Mouse (Mus musculus): ENCODE data around the gene Tapt1. TPM values are rescaled to one million over a fixed set of nuclear protein-coding genes. Genes with fewer than 3 reads are reported as not detected.

Tapt1 gene
- total RNA-seq, 2 experiments from 2014 or later, result 40.7 TPM

DNA sequence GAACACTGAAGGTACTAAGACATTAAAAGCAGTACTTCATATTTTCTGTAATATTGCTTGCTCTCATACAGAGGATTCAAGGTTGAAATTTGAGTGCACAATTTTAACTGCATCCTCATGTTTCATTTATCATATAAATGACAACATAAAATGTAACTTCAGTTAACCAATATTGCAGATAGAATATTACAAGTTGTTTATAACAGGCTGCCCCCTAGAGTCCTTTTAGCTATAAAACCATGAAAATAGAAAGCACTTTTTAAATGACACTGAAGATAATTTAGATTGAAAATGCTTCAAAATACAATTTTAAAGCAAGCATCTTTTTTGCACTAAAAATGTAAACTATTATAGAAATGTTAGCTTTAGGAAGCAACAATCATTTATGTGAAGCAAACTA is 24.8 kb downstream of the Tapt1 start:
- no peak for DNase-seq (ENCODE audit: low spot score in 2 of 2)

DNA sequence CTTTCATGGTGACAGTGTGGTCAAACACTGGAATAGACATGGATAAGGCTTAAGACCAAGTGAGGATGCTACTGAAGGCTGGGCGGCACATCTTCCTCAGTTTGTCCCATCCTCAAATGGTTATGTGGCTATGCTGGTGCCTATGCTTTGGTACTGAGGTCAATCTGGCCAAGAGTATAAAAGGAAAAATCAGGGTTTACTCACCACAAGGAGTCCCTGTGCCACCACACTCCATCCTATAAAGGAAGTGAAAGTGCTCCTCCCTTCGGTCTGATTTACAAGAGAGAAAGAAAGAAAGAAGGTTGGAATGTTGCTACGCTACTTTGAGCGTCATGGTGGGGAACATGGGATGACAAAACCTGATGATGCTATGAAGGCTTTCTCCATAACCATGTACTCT is 27.3 kb downstream of the Tapt1 start:
- DNase-seq (ENCODE audit: low spot score in 2 of 2), result no peak

DNA sequence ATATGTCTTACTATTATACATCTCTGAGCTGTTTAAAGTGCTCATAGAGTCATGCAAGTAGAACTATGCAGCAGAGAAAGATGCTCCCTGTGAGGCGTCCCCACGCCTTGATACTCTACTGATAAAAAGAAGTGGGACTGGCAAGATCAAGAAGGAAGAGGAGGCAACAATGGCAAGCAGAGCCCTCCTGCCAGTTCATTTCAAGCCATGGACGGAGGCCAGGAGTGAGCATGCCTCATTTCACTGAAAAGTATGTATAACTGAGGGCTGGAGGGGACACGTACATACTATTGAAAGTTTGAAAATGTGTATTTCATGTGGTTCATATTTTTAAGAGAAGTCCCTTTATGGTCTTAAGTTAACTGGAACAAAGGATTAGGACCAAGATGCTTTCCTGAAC is 28.0 kb downstream of the Tapt1 start:
- DNase-seq (ENCODE audit: low spot score in 2 of 2), result no peak

DNA sequence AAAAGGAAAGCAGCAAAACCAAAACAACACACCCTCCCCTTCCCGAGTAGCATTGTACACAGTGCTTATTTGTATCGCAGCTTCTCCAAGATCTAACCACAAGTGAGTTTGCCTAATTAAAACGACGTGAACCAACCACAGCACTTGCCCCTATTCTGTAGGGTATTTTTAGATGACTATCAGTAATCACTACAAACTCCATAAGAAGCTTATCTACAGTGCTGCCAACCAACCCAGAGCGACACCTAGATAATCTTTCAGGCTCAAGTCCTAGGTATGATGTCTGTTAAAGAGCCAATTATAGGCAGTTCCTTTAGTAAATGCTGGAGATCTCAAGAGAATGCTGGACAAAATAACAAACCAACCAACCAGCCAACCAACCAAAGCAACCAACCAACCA is 28.6 kb downstream of the Tapt1 start:
- DNase-seq (ENCODE audit: low spot score in 2 of 2), result no peak

DNA sequence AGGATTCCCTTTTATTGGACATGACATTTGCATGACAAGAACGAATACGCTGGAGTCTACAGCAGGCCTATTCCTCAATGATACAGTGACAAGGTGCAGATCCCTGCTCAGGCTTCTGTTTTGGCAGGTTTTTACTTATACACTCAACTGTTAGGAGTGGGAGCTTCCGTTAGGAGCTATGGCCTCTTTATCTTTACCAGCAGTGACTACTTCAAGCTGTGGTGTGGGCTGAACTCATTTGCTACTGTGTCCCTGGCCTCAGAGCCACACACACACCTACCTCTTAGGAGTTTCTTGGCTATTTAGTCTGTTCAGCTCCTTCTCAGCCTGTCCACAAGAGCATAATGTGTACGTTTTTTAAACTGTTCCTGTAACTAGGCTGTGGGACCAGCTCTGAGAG is 30.3 kb downstream of the Tapt1 start:
- no peak for DNase-seq (ENCODE audit: low spot score in 2 of 2)

DNA sequence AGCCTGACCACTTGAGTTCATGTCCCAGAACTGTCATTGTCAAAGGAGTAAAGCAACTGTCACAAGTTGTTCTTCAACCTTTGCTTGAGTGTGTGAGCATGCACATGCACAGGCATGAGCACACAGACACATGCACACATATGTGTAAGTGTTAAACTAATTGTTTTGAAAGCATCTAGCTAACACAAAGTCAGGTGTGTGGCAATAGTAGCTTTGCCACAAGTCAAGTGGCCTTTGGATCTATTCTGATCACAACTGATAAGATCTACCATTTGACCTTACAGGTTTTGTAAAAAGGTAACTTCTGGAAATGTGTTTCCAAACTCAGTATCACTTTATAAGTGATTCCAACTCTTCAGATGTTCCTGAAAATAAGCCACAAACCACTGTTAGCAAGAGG is 39.1 kb downstream of the Tapt1 start:
- DNase-seq (ENCODE audit: low spot score in 2 of 2), result no peak

DNA sequence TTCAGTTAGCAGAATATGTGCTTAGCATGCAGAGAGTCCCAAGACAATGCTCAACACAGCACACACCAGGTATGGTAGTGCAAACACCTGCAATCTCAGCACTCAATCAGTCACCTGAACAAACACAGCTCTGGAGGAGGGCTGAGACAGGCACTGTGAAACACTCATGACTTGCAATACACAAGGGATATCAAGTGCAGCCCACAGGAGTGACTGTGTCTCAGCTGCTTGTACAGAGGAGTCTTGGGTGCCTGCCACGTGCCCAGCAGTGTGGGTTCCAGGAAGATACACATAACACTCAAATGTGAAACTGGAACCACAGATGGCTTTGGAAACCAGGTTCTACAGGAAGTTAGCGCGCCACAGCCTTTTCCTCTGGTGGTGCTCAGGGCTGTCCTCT is 44.8 kb downstream of the Tapt1 start:
- no peak for DNase-seq (ENCODE audit: low spot score in 2 of 2)

DNA sequence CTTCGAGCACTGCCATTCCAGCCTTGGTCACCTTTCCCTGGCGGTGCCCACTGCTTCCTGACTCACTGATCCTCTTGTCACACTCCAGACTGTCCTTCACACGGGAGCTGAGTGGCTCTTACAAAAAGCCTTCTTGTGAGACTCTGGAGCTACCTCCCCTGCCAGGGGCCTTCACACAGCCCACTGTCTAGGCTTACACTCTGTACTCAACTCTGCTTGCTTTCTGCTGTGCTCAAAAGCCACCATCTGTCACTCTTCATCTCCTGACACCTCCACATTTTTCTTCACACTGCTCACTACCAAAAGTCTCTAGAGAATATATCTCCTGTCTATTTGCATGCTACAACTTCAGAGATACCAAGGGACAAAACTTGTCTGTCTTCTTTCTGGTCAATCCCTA is 46.0 kb downstream of the Tapt1 start:
- DNase-seq (ENCODE audit: low spot score in 2 of 2), result no peak

DNA sequence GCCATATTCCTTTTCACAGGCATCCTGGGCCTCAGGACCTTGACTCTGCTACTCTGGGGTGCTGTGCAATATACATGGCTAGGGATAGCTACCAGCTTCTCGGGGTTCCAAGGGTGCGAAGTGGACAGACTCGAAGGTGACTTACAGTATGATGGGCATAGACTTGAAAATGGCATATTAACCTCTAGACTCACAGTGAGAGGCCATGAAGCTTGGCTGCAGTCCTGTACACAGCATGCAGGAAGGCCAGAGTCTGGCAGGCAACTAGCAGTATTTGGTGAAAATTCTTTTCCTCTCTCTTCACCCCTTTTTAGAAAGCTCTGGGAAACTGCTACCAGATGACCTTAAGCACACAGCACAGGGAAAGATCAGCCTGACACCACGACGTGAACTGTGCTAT is 52.4 kb downstream of the Tapt1 start:
- no peak for DNase-seq (ENCODE audit: low spot score in 2 of 2)

DNA sequence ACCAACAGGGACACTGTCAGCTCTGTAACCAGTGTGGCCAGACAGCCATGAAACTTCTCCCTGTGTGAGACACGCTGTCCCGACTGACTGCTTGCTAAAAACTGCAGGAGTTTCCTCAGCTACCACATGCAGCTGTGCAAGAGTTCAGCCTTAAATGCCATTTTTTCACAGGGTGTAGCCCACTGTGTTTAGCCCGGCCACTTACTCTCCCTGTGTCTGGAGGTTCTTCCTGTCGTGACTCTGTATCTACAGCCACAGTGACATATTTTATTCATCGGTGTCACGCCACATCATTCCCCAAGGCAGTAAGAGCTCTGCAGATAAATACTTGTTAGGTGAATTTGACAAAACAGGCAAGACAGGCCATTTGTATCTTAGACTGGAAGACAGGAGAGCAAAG is 59.6 kb downstream of the Tapt1 start:
- DNase-seq (ENCODE audit: low spot score in 2 of 2), result no peak

DNA sequence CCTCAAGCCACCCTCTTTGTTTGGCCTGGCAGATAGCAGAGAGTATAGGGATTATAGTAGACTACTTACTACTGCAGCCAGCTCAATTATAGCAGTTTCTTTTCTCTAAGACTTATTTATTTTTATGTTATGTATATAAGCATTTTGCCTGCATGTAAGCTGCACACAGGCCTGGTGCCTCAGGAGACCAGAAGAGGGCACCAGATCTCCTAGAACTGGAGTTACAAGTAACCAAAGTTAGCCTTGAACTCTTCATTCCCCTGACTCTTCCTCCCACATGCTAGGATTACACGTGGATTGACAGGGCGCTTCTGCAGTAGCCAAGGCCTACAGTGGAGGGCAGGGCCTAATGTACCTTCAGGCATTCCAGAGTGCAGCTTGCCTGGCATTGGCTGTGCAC is 60.6 kb downstream of the Tapt1 start:
- DNase-seq (ENCODE audit: low spot score in 2 of 2), result no peak

DNA sequence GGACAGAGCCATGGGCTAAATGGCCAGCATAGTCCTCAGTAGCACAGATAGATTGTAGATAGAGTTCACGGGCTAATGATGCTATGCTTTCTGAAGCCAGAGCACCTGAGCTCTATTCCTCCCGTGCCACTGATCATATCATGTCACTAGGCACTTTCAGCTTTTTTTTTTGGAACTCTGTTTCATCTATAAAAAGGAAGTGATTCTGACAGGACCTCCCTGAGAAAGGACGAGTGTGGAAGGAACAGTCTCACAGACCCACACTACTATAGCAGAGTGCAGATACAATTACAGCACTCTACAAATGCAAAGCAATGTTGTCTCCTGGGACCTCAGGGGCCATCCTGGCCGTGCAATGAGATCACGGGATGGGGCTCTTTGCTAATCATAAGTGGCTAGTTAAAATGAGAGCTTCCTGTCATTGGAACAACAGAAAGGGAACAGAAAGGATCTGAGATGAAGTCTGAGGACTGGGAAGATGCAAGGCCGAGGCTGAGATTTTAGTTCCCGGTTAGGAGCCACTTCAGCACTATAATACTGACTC is 62.1 kb downstream of the Tapt1 start:
- DNase-seq (ENCODE audit: low spot score in 2 of 2), result no peak

DNA sequence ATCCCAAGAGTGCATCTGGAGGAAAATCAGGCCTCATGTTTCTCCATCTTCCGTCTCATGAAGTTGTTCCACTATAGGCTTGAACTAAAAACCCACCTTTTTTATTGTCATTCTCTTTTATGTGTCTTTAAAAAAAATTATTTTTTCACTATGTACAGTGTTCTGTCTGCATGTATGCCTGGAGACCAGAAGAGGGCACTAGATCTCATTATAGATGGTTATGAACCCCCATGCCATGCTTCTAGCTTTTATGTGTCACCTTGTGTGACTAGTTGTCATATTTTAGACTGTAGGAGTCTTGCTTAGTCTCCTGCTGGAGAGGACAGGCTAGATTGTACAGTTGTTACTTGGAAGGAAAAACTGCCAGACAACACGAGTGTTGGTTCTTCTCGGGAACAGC is 63.1 kb downstream of the Tapt1 start:
- DNase-seq (ENCODE audit: low spot score in 2 of 2), result no peak

DNA sequence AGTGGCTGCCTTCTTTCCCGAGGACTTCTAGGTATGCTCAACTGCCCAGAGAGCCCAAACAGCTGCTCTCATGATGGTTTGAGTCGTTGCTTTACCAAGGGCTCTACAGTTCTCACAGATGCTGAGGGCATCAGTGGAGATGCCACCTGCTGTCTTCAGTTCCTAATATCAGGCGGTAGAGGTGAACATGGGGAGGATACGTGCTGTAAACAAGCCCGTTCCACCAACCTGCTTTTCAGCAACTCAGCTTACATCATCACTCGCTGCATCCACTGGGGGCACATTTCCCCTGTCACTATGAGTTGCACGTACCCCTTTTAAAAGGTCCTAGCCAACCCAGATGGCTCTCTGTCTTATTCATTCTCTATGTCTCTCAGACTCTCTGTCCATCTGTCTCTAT is 63.6 kb downstream of the Tapt1 start:
- no peak for DNase-seq (ENCODE audit: low spot score in 2 of 2)

DNA sequence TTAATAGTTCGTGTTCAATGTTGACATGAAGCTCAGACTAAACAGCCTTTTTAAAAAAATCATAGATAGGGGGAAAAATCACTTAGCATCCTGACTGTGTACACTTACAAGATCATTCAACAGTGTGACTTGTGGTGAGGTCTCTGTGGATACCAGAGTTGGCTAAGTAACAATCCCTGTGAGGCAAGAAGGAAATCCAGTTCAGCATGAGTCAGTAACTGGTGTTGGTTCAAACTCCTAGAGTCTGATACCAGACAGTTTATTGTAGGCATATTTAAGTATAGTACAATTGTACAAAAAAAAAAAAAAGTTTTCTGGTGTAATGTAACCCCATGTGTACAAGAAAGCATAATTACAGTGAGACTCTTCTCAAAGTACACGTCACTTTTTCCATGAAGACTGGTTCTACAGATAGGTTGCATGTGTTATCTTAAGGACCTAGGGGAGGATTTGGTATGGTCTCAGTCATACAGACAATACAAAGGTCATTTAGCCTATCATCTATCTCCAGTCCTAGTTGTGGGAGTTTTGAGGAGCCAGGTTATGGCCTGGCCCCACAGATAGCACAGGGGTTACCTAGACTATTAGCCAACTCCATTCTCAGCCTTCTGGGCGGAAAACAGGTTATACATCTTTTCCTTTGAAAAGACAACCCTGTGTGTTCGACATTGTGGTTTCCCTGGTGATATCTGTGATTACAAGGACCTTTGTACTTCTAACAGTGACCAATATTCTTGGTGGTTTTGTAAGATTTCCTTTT is 66.6 kb downstream of the Tapt1 start:
- DNase-seq (ENCODE audit: low spot score in 2 of 2), result no peak

DNA sequence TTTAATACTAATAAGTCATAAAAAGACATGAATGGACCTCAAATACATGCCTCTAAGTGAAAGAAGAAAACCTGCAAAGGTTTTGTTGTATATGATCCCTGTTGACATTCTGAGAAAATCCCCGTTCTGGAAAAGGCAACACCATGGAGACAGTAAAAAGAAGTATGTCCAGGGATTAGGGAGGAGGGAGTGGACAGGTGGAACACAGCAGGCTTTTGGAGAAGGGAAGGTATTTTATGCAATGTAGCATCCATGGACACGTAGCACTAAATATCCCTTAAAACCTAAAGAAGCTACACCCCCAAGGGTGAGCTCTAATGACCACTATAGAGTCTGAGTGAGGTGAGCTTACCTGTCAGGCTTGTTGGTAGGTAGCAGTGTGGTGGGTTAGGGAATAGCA is 67.2 kb downstream of the Tapt1 start:
- no peak for DNase-seq (ENCODE audit: low spot score in 2 of 2)

DNA sequence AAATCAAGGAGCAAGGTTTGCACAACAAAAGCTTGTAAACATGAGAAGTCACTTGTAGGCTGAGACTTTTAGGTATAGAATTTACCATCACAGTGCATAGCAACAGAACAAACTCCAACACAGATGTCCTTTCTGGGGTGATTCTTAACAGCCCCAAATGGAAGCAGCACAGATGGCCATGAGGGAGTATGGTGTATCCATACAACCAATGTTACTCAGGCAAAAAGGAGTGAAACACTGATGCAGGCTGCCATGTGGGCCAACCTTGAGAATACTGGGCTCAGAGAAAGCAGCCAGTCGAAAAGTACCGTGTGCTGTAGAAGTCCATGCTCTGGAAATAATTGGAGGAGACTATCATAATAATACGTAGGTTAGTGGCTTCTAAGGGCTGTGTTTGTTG is 68.0 kb downstream of the Tapt1 start:
- no peak for DNase-seq (ENCODE audit: low spot score in 2 of 2)

DNA sequence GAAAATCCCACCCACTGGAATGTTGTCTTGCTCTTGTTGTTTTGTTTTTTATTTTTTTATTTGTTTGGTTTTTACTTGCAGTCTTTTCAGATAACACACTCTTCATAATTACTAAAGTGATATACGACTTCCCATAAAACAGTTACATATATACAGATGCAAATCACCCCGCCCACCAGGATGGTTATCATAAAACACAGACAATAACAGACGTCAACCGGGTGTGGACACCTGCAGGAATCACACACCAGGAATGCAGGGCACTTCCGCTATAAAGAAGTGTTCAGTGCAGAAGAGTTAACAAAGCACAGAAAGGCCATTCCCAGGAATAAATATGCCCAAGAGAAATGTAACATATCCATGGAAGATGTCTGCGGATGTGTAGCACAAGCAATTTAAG is 68.7 kb downstream of the Tapt1 start:
- no peak for DNase-seq (ENCODE audit: low spot score in 2 of 2)

DNA sequence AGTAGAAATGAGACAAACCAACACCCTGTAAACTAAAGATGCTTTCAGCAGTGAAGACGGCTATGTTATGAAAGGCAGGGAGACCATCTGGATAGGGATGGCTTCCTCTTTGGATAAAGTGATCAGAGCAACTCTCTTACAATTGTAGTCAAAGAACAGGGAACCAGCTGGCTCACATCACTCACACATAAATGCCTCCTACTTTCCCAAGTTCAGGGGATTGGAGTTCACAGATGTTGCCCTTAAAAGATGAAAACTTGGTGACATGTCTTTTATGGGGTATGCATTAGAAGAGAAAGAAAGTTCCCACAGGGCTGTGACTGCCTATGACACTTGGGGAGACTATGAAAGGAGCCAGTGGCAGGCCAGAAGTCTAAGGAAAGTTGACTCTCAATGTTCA is 73.4 kb downstream of the Tapt1 start:
- no peak for DNase-seq (ENCODE audit: low spot score in 2 of 2)

DNA sequence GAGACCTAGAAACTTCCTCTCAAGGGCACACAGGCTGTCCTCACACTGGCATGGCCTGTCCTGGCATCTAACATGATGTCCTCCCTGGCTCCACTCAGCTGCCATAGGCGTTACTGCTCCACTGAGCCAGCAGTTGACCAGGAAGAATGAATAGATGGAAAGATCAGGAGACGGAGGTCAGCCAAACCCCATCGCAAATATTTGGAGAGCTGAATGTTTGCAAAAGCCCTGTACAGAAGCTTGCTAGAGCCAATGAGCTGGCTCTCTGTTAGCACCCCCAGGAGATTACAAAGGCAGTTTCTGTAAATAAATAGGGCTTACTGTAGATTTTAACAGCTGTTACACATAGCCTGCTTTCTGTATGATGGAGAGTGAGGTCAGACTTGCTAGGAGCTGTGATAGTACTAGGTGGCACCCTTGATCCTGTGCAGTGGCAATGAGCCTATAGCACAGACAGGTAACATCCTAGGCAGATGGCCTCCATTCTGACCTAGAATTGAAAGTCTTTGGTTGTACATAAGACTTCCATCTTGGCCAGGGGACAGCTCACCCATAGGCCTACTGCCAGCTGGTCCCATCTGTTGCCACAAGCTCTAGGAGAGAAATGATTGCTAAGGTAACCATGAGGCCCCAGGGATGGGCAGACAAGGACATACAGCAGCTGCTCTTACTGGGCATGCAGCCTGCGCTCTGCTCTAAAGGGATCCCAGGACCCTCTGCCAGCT is 74.9 kb downstream of the Tapt1 start:
- DNase-seq (ENCODE audit: low spot score in 2 of 2), result peak in 1 of 2 experiments; percentile 60

DNA sequence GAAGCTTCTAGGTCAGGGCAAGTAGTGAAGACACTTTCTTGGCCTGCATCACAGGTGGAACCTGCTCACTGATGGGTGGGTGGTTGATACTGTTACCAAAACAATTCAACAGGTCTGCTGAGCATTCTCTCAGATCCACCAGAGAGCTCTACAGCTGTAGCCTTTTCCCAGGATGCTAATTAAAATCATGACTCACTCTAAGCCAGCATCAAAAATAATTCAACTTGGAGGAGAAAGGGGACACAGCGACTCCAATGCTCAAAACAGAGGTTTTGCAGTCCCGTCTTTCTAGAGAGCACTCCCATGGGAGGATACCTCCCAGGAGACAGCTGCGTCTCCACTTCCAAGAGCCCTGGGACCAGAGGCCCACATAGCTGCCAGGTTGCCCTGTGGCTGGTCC is 78.7 kb downstream of the Tapt1 start:
- no peak for DNase-seq (ENCODE audit: low spot score in 2 of 2)

DNA sequence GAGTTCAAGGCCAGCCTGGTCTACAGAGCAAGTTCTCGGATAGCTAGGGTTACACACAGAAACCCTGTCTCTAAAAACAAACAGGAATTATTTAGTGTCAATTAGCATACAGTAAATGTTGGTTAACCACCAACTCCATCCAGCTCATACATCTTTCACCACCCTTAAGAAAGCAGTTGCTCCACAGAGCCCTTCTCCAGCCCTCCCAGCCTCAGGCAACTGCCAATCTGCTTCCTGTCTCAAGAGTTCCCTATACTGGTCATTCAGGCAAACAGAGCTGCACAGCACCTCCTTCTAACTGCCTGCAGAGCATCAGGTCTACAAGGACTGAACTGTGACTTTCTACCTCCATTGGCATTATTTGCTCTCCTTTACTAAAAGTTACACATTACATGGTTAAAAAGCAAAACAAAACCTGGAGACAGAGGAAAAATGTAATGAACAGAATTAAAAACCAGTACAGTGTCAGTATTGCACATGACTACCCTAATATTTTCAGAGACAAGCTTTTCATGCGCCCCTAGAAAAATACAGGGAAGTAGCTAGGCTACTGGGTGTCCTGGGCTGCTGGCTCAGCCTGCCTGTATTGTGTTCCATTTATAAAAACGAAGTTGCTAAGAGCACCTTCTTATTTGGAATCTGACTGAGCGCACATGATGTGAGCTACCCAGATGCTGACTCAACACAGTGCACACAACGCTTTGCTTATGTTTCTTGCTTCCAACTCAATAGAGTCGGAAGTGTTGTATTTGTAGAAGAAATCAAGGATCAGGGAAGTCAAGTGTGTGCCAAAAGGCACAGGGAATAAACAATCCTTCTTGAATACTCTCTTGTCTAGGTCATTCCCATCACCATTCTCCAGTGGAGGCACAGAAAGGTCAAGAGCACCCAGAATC is 79.7 kb downstream of the Tapt1 start:
- DNase-seq (ENCODE audit: low spot score in 2 of 2), result no peak
